Mouse (Mus musculus): ENCODE measurements at regions not wholly inside any gene's neighbourhood (a gene's known extent, or its start where the extent isn't known, plus 50 kb on each side); places are given as distances from the start of the nearest gene placed in this dataset.

DNA sequence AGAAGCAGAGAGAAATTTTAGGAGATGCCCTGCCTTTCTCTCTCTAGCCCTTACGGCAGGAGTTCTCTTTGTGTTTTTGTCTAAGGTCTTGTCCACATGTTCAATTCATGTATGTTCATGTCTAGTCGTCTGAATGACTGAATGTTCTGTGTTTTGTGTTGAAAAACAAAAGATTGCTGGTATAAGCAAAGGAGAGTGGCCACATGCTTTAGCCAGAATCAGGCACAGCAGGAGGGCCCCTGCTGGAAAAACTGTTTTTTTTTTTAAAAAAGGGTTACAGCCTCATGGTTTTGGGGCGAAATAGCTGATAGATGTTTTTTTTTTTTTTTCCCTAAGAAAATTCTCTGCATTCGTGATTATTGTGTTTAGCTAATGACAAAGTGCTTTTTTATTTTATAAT, 182.4 kb upstream of the Phyhipl start:
- TF ChIP-seq CTCF (IDR thresholded peaks at IDR 0.05; ENCODE audit: borderline replicate concordance, insufficient read depth, low read depth, low read length) (no peak), POLR2A (IDR thresholded peaks at IDR 0.05; ENCODE audit: borderline replicate concordance, insufficient read depth, low read length) (no peak)

Data from cerebellum, adult 2 months (tissue).